In the genomic region with DNA sequence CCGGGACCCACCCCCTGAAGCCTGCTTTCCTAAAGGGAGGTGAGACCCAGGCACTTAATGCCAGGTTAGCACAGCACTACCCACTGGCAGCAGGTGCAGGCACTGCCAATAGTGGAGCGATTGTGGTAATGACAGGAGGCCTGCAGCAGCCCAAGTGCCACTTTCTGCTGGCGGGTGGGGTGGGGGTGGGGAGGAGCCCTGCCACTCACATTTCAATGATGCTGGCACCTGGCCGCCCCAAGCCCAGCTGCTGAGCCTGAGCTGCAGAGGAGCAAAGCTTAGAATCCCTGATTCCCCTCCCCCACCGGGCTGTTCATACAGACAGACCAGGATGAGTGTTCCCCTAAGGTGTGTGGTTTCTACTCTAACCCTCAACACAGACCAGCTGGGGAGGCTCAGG, we compare ENCODE assay signal across 14 mouse cellular contexts. TPM values are rescaled to one million over a fixed set of nuclear protein-coding genes. Genes with fewer than 3 reads are reported as not detected.
DNase-seq lines count a peak whose midpoint lies in the region; ATAC-seq and TF ChIP-seq lines count a peak whose summit lies in the region.
"Had no signal": no experiment of that assay in that cellular context is flagged by ENCODE, and none has a peak within 500 bp of the region (broad histone marks: within the 10 kb centered on the region; RNA-seq: fewer than 3 reads in every experiment).

No protein-coding gene starts in this region.

- no peak overlapping the region for H3K9ac ChIP-seq in lung, embryonic 15.5 days
- no peak overlapping the region for H3K9ac ChIP-seq in embryonic facial prominence, embryonic 13.5 days
- H3K9ac ChIP-seq in forebrain, embryonic 12.5 days, result 0 out of 2 replicates have a peak overlapping the region, but pooled peaks have one; percentile 12
- no peak overlapping the region for H3K9ac ChIP-seq in stomach, postnatal 0 days (ENCODE audit: low read length)
- H3K9ac ChIP-seq: hindbrain, embryonic 15.5 days; limb, embryonic 13.5 days had no signal

- peak; percentile 32; the same call in 1 of the 2 replicates for ATAC-seq in lung, embryonic 15.5 days (ENCODE audit: borderline replicate concordance, extremely low read depth, low FRiP score, low TSS enrichment)
- ATAC-seq in embryonic facial prominence, embryonic 13.5 days (ENCODE audit: insufficient number of reproducible peaks, insufficient read depth, low FRiP score, low TSS enrichment, low read depth), result 0 out of 2 replicates have a peak, but pooled peaks have one; percentile 26
- peak; percentile 67 for ATAC-seq in forebrain, embryonic 12.5 days (ENCODE audit: low FRiP score)
- ATAC-seq in stomach, postnatal 0 days (ENCODE audit: low FRiP score, low TSS enrichment), result no peak

- TF ChIP-seq POLR2A in thymus, adult 2 months (IDR thresholded peaks at IDR 0.05; ENCODE audit: control insufficient read depth, extremely low read depth, insufficient read depth, low read length, poor library complexity), result no peak

- DNase-seq in lung, postnatal 4 days, result no peak
- DNase-seq in thymus, adult 2 months, result peak; percentile 86
- no peak for DNase-seq in stomach, postnatal 0 days (ENCODE audit: low spot score)
- no peak for DNase-seq in spleen, postnatal 4 days (ENCODE audit: low spot score in 2 of 2)
- DNase-seq: cerebellum, adult 18-20 months; kidney, adult 2 months; lung, adult 18-20 months; retina, postnatal 1 day; spleen, adult 18-20 months had no signal

- TF ChIP-seq CTCF in thymus, adult 2 months (IDR thresholded peaks at IDR 0.05; ENCODE audit: borderline replicate concordance, control insufficient read depth, extremely low read depth, insufficient read depth, low read length, poor library complexity), result no peak
- TF ChIP-seq CTCF in stomach, postnatal 0 days (IDR thresholded peaks at IDR 0.05; ENCODE audit: low read depth), result no peak

- H3K9me3 ChIP-seq in lung, embryonic 15.5 days, result no peaks in the 10 kb centered on the region
- no peaks in the 10 kb centered on the region for H3K9me3 ChIP-seq in embryonic facial prominence, embryonic 13.5 days
- no peaks in the 10 kb centered on the region for H3K9me3 ChIP-seq in forebrain, embryonic 12.5 days
- H3K9me3 ChIP-seq in stomach, postnatal 0 days (ENCODE audit: control insufficient read depth, low read length), result no peaks in the 10 kb centered on the region
- H3K9me3 ChIP-seq: hindbrain, embryonic 15.5 days; limb, embryonic 13.5 days had no signal

- no peak overlapping the region for H3K27ac ChIP-seq in lung, embryonic 15.5 days
- no peak overlapping the region for H3K27ac ChIP-seq in embryonic facial prominence, embryonic 13.5 days
- H3K27ac ChIP-seq in forebrain, embryonic 12.5 days, result peak overlapping the region; percentile 32; the same call in 1 of the 2 replicates
- H3K27ac ChIP-seq in thymus, adult 2 months (ENCODE audit: control insufficient read depth, insufficient read depth, low read length), result peak overlapping the region; percentile 53
- no peak overlapping the region for H3K27ac ChIP-seq in stomach, postnatal 0 days (replicated peaks)
- H3K27ac ChIP-seq: hindbrain, embryonic 15.5 days; limb, embryonic 13.5 days had no signal

- no peaks in the 10 kb centered on the region for H3K4me1 ChIP-seq in lung, embryonic 15.5 days
- H3K4me1 ChIP-seq in embryonic facial prominence, embryonic 13.5 days, result 0 out of 2 replicates have a peak, but pooled peaks cover 4% of the 10 kb centered on the region
- peaks cover 31% of the 10 kb centered on the region for H3K4me1 ChIP-seq in forebrain, embryonic 12.5 days
- peaks cover 60% of the 10 kb centered on the region for H3K4me1 ChIP-seq in thymus, adult 2 months (replicated peaks; ENCODE audit: control insufficient read depth, insufficient read depth, low read length)
- no peaks in the 10 kb centered on the region for H3K4me1 ChIP-seq in stomach, postnatal 0 days (replicated peaks; ENCODE audit: control insufficient read depth, insufficient read depth)

- H3K4me3 ChIP-seq in lung, embryonic 15.5 days, result no peak overlapping the region
- H3K4me3 ChIP-seq in embryonic facial prominence, embryonic 13.5 days, result no peak overlapping the region
- H3K4me3 ChIP-seq in forebrain, embryonic 12.5 days (replicated peaks), result no peak overlapping the region
- H3K4me3 ChIP-seq in thymus, adult 2 months (ENCODE audit: control insufficient read depth, insufficient read depth, low read length), result no peak overlapping the region
- H3K4me3 ChIP-seq in stomach, postnatal 0 days (ENCODE audit: low read depth, low read length), result no peak overlapping the region
- H3K4me3 ChIP-seq: hindbrain, embryonic 15.5 days; limb, embryonic 13.5 days had no signal

- 32% methylated on average over 5 of the region's 5 CpGs for WGBS in lung, embryonic 15.5 days
- 24% methylated on average over 5 of the region's 5 CpGs for WGBS in embryonic facial prominence, embryonic 13.5 days
- 34% methylated on average over 5 of the region's 5 CpGs for WGBS in forebrain, embryonic 12.5 days
- 12% methylated on average over 5 of the region's 5 CpGs for WGBS in thymus, adult 2 months
- 49% methylated on average over 5 of the region's 5 CpGs for WGBS in stomach, postnatal 0 days

- H3K36me3 ChIP-seq in lung, embryonic 15.5 days, result no peaks in the 10 kb centered on the region
- no peaks in the 10 kb centered on the region for H3K36me3 ChIP-seq in embryonic facial prominence, embryonic 13.5 days
- H3K36me3 ChIP-seq in forebrain, embryonic 12.5 days (replicated peaks), result no peaks in the 10 kb centered on the region
- H3K36me3 ChIP-seq in thymus, adult 2 months (ENCODE audit: control insufficient read depth, insufficient read depth, low read length), result no peaks in the 10 kb centered on the region
- H3K36me3 ChIP-seq in stomach, postnatal 0 days (ENCODE audit: control insufficient read depth, insufficient read depth, low read length), result no peaks in the 10 kb centered on the region
- H3K36me3 ChIP-seq: hindbrain, embryonic 15.5 days; limb, embryonic 13.5 days had no signal

- H3K4me2 ChIP-seq in lung, embryonic 15.5 days, result no peak overlapping the region
- H3K4me2 ChIP-seq in embryonic facial prominence, embryonic 13.5 days, result no peak overlapping the region
- H3K4me2 ChIP-seq in forebrain, embryonic 12.5 days, result no peak overlapping the region
- no peak overlapping the region for H3K4me2 ChIP-seq in stomach, postnatal 0 days (replicated peaks; ENCODE audit: low read depth)
- H3K4me2 ChIP-seq: hindbrain, embryonic 15.5 days; limb, embryonic 13.5 days had no signal

- peaks cover 33% of the 10 kb centered on the region for H3K27me3 ChIP-seq in lung, embryonic 15.5 days
- peaks cover 49% of the 10 kb centered on the region for H3K27me3 ChIP-seq in embryonic facial prominence, embryonic 13.5 days
- peaks cover 43% of the 10 kb centered on the region for H3K27me3 ChIP-seq in forebrain, embryonic 12.5 days
- H3K27me3 ChIP-seq in thymus, adult 2 months (ENCODE audit: control insufficient read depth, insufficient read depth, low read length), result no peaks in the 10 kb centered on the region
- no peaks in the 10 kb centered on the region; the same call in 1 of the 2 replicates for H3K27me3 ChIP-seq in stomach, postnatal 0 days (ENCODE audit: control insufficient read depth, insufficient read depth, low read length)

- TF ChIP-seq EP300 in stomach, postnatal 0 days (optimal IDR thresholded peaks at IDR 0.05), result no peak

RNA-seq across cellular contexts. Expression of a gene that starts 8.6 kb away (rescaled TPM):
- not detected in 2 replicates for polyA plus RNA-seq in lung, embryonic 15.5 days (2015; fragmentation: Nextera tagmentation; extraction: Ambion mirVana)
- polyA plus RNA-seq in embryonic facial prominence, embryonic 13.5 days (2015; fragmentation: Nextera tagmentation; extraction: Ambion mirVana), result 0.17 TPM in 1 of 2 replicates, not detected in the other
- polyA plus RNA-seq in forebrain, embryonic 12.5 days (2016; fragmentation: Nextera tagmentation; extraction: Ambion mirVana), result 3.3 and 3.5 TPM in 2 replicates
- polyA plus RNA-seq in thymus, adult 2 months (2012; rRNA removed), result 4.1 and 4.4 TPM in 2 replicates
- 0.05 TPM in 1 of 2 replicates, not detected in the other for polyA plus RNA-seq in stomach, postnatal 0 days (2015; fragmentation: Nextera tagmentation; extraction: Ambion mirVana)
- polyA plus RNA-seq: limb, embryonic 13.5 days had no signal

RNA-seq across cellular contexts. Expression of a gene that starts 23.4 kb away (rescaled TPM):
- 30.9 and 32.5 TPM in 2 replicates for polyA plus RNA-seq in lung, embryonic 15.5 days (2015; fragmentation: Nextera tagmentation; extraction: Ambion mirVana)
- 35.8 and 41.6 TPM in 2 replicates for polyA plus RNA-seq in embryonic facial prominence, embryonic 13.5 days (2015; fragmentation: Nextera tagmentation; extraction: Ambion mirVana)
- polyA plus RNA-seq in forebrain, embryonic 12.5 days (2016; fragmentation: Nextera tagmentation; extraction: Ambion mirVana), result 46.2 and 46.9 TPM in 2 replicates
- polyA plus RNA-seq in thymus, adult 2 months (2012; rRNA removed), result 19.3 and 21.7 TPM in 2 replicates
- polyA plus RNA-seq in stomach, postnatal 0 days (2015; fragmentation: Nextera tagmentation; extraction: Ambion mirVana), result 46.4 and 50.4 TPM in 2 replicates

RNA-seq across cellular contexts. Expression of a gene that starts 25.3 kb away (rescaled TPM):
- 26.4 and 26.6 TPM in 2 replicates for polyA plus RNA-seq in lung, embryonic 15.5 days (2015; fragmentation: Nextera tagmentation; extraction: Ambion mirVana)
- 21.8 and 29.1 TPM in 2 replicates for polyA plus RNA-seq in embryonic facial prominence, embryonic 13.5 days (2015; fragmentation: Nextera tagmentation; extraction: Ambion mirVana)
- 31.5 and 31.6 TPM in 2 replicates for polyA plus RNA-seq in forebrain, embryonic 12.5 days (2016; fragmentation: Nextera tagmentation; extraction: Ambion mirVana)
- 25.1 and 31.3 TPM in 2 replicates for polyA plus RNA-seq in thymus, adult 2 months (2012; rRNA removed)
- polyA plus RNA-seq in stomach, postnatal 0 days (2015; fragmentation: Nextera tagmentation; extraction: Ambion mirVana), result 13.9 and 14.0 TPM in 2 replicates

RNA-seq across cellular contexts. Expression of a gene that starts 53.4 kb away (rescaled TPM):
- polyA plus RNA-seq in lung, embryonic 15.5 days (2015; fragmentation: Nextera tagmentation; extraction: Ambion mirVana), result 4.0 and 4.5 TPM in 2 replicates
- 6.2 and 8.2 TPM in 2 replicates for polyA plus RNA-seq in embryonic facial prominence, embryonic 13.5 days (2015; fragmentation: Nextera tagmentation; extraction: Ambion mirVana)
- 25.0 and 29.4 TPM in 2 replicates for polyA plus RNA-seq in forebrain, embryonic 12.5 days (2016; fragmentation: Nextera tagmentation; extraction: Ambion mirVana)
- polyA plus RNA-seq in thymus, adult 2 months (2012; rRNA removed), result 15.9 and 16.2 TPM in 2 replicates
- polyA plus RNA-seq in stomach, postnatal 0 days (2015; fragmentation: Nextera tagmentation; extraction: Ambion mirVana), result 1.4 TPM in 2 replicates

RNA-seq across cellular contexts. Expression of a gene that starts 53.5 kb away (rescaled TPM):
- polyA plus RNA-seq in lung, embryonic 15.5 days (2015; fragmentation: Nextera tagmentation; extraction: Ambion mirVana), result 513 and 529 TPM in 2 replicates
- polyA plus RNA-seq in embryonic facial prominence, embryonic 13.5 days (2015; fragmentation: Nextera tagmentation; extraction: Ambion mirVana), result 578 and 596 TPM in 2 replicates
- polyA plus RNA-seq in forebrain, embryonic 12.5 days (2016; fragmentation: Nextera tagmentation; extraction: Ambion mirVana), result 666 and 694 TPM in 2 replicates
- 205 and 250 TPM in 2 replicates for polyA plus RNA-seq in thymus, adult 2 months (2012; rRNA removed)
- 469 and 490 TPM in 2 replicates for polyA plus RNA-seq in stomach, postnatal 0 days (2015; fragmentation: Nextera tagmentation; extraction: Ambion mirVana)

Comparison
In these comparisons a context has a peak if more than half of its experiments do, and no peak if none do; other contexts are left out.
1. H3K27ac ChIP-seq: peak in forebrain, embryonic 12.5 days (single experiment) and thymus, adult 2 months (single experiment); none in lung, embryonic 15.5 days (single experiment), embryonic facial prominence, embryonic 13.5 days (single experiment) and stomach, postnatal 0 days (single experiment).